Mouse (Mus musculus) embryonic facial prominence, embryonic 10.5 days (tissue): ENCODE results near the gene Zcchc4. TPM values are rescaled to one million over a fixed set of nuclear protein-coding genes. Genes with fewer than 3 reads are reported as not detected.

Experiments used
- DNase-seq: peaks from one replicate; pipeline ENCODE4 v3.0.0-alpha.2; 2017; ENCODE audit warnings: low spot score
- H3K27ac ChIP-seq: fragments of 300-500 bp; sonication (generic); replicated peaks from 2 replicates; pipeline ENCODE4 v1.5.1; 2016; ENCODE audit warnings: mild to moderate bottlenecking
- H3K27me3 ChIP-seq: fragments of 300-500 bp; sonication (generic); replicated peaks from 2 replicates; pipeline ENCODE4 v1.6.1; 2016; ENCODE audit warnings: low read depth, mild to moderate bottlenecking; ENCODE audit not compliant: poor library complexity, severe bottlenecking
- H3K36me3 ChIP-seq: fragments of 300-500 bp; sonication (generic); replicated peaks from 2 replicates; pipeline ENCODE4 v1.6.1; 2016; ENCODE audit warnings: mild to moderate bottlenecking, moderate library complexity
- H3K4me1 ChIP-seq: fragments of 300-500 bp; sonication (generic); 2 replicates; pipeline ENCODE4 v1.6.1; 2016
- H3K4me3 ChIP-seq: fragments of 300-500 bp; sonication (generic); 2 replicates; pipeline ENCODE4 v1.5.1; 2016; ENCODE audit warnings: mild to moderate bottlenecking, moderate library complexity
- H3K9me3 ChIP-seq: fragments of 300-500 bp; sonication (generic); 2 replicates; pipeline ENCODE4 v1.6.1; 2016; ENCODE audit warnings: mild to moderate bottlenecking
- WGBS: fragments of 180-500 bp; shearing (Covaris S2); methylation state at CpG from one replicate; pipeline ENCODE4 v1.1.7; 2016; 5-methylcytosine and 5-hydroxymethylcytosine counted together
- polyA plus RNA-seq: library from polyadenylated mRNA; unstranded; fragments of >200 nt; fragmentation: Nextera tagmentation; extraction: Ambion mirVana; gene quantifications from 2 replicates; pipeline ENCODE4 v1.2.1, GENCODE M21; 2016

Zcchc4 gene
- polyA plus RNA-seq, 1 experiment from 2014 or later = 22.6 TPM

DNA sequence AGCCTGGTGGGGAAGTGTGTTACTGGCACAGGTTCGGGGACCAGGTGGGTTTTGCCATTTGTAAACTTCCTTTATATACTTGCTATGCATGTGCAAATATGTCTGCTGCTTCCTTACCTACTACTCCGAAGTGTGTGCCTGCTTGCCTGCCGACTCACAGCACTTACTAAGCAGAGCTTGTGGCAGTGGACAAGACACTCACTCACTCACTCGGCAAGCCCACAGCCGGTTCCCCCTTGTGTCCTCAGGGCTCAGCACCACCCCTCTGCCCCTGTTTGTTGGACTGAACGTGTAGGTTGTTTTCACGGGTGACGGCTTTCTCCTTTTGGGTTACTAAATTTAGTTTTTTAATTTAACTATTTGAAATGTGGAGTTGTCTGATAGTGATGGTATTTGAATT is 31.1 kb downstream of the Zcchc4 start:
- H3K4me3 ChIP-seq = no peak overlapping the region
- H3K36me3 ChIP-seq = peaks cover 75% of the 10 kb centered on the region
- WGBS = 84% methylated on average over 8 of the region's 8 CpGs
- H3K4me1 ChIP-seq = peaks cover 6% of the 10 kb centered on the region; the same call in 1 of the 2 replicates
- no peak overlapping the region for H3K27ac ChIP-seq
- no peak for DNase-seq
- H3K27me3 ChIP-seq = no peaks in the 10 kb centered on the region
- no peaks in the 10 kb centered on the region for H3K9me3 ChIP-seq

DNA sequence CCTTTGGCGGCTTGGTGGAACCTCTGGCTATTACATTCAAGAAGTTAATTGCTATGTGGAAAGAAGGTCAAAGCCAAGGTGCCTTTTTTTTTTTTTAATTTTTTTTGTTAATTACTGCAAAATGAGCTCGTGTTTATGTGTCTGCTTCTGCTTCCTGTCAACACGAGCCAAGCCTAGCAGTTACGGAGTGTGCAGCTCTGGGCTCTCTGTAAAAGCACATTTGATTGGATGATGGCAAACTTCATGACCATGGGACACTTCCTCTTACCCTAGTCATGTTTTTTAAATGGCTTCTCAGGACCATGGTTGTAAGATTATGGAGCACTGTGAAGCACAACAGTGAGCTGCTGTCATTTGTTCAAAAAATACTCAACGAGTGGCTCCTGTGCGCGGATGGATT is 31.8 kb downstream of the Zcchc4 start:
- no peaks in the 10 kb centered on the region for H3K27me3 ChIP-seq
- peaks cover 6% of the 10 kb centered on the region; the same call in 1 of the 2 replicates for H3K4me1 ChIP-seq
- peaks cover 72% of the 10 kb centered on the region for H3K36me3 ChIP-seq
- 83% methylated on average over 7 of the region's 7 CpGs for WGBS
- H3K4me3 ChIP-seq = no peak overlapping the region
- no peak for DNase-seq
- no peaks in the 10 kb centered on the region for H3K9me3 ChIP-seq
- H3K27ac ChIP-seq = no peak overlapping the region

DNA sequence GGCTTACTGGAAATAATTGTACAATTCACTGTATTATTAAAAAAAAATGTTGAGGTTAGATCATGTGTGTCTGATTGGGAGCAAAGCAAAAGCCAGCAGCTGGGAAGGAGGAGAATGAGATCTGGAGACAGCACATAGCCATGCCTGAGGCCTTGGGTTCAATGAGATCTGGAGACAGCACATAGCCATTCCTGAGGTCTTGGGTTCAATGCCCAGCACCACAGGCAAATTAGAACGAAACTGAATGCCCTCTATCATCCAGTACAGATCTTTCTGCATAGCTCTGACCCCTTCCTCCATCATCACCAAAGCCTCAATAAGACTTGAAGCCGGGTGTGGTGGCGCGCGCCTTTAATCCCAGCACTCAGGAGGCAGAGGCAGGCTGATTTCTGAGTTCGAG is 35.2 kb downstream of the Zcchc4 start:
- WGBS = 93% methylated on average over 6 of the region's 6 CpGs
- no peak for DNase-seq
- H3K27ac ChIP-seq = no peak overlapping the region
- no peak overlapping the region for H3K4me3 ChIP-seq
- H3K4me1 ChIP-seq = peaks cover 6% of the 10 kb centered on the region; the same call in 1 of the 2 replicates
- no peaks in the 10 kb centered on the region for H3K9me3 ChIP-seq
- H3K27me3 ChIP-seq = no peaks in the 10 kb centered on the region
- H3K36me3 ChIP-seq = peaks cover 68% of the 10 kb centered on the region

DNA sequence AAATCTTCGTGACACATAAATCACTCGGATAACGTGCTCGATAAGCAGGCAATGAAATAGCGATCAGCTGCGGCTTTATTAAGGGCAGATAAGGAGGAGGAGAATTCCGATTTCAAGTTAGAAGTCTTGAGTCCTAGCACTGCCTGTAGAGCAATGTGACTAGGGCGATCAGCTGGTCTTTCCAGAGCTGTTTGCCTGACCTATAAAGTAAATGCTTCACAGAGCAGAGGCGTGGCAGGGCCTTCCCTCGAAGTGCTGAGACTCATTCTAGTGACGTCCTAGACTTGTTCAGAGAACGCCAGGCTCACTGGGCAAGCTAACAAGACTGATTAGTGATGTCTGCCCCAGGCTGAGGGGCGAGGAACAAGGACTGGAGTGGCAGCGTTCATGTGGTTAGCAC is 35.8 kb downstream of the Zcchc4 start:
- WGBS = 93% methylated on average over 14 of the region's 14 CpGs
- H3K27ac ChIP-seq = no peak overlapping the region
- peaks cover 3% of the 10 kb centered on the region; the same call in 1 of the 2 replicates for H3K4me1 ChIP-seq
- H3K9me3 ChIP-seq = no peaks in the 10 kb centered on the region
- no peaks in the 10 kb centered on the region for H3K27me3 ChIP-seq
- H3K4me3 ChIP-seq = no peak overlapping the region
- DNase-seq = no peak
- H3K36me3 ChIP-seq = peaks cover 63% of the 10 kb centered on the region

DNA sequence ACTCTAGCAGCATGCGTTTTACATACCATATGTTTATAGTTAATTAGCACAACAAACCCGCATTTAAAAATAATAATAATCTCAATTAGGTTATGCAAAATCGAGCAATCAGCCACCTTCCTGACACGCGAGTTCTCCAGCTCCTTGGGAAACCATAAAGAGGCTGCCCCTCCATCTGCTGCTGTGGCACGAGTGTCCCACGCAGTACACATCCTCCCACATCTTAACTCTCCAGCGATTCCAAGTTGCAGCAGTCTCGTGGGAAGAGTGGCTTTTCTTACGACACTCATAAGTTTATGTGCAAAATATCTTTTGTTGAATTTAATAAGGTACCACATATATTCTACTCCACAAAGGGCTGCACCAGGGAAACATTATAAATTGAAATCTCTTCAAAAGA is 37.2 kb downstream of the Zcchc4 start:
- Histone ChIP-seq H3K9me3 (no peaks in the 10 kb centered on the region), H3K4me3 (no peak overlapping the region), H3K36me3 (peaks cover 72% of the 10 kb centered on the region), H3K4me1 (0 out of 2 replicates have a peak, but pooled peaks cover under 1% of the 10 kb centered on the region), H3K27ac (no peak overlapping the region), H3K27me3 (no peaks in the 10 kb centered on the region)
- no peak for DNase-seq
- 94% methylated on average over 10 of the region's 10 CpGs for WGBS

- no peaks in the 10 kb centered on the region for H3K27me3 ChIP-seq
- H3K27ac ChIP-seq = no peak overlapping the region
- no peaks in the 10 kb centered on the region for H3K9me3 ChIP-seq
- no peak for DNase-seq
- 88% methylated on average over 7 of the region's 7 CpGs for WGBS
- H3K4me1 ChIP-seq = no peaks in the 10 kb centered on the region
- peaks cover 65% of the 10 kb centered on the region for H3K36me3 ChIP-seq
- no peak overlapping the region for H3K4me3 ChIP-seq
Measured at GRCm38 (mm10) chr5:52813312-52813711, 38.1 kb downstream of the Zcchc4 start.

GRCm38 (mm10) chr5:52818676-52819075 is 43.5 kb downstream of the Zcchc4 start:
- no peaks in the 10 kb centered on the region for H3K27me3 ChIP-seq
- 93% methylated on average over 7 of the region's 7 CpGs for WGBS
- DNase-seq = no peak
- no peak overlapping the region for H3K27ac ChIP-seq
- H3K9me3 ChIP-seq = no peaks in the 10 kb centered on the region
- H3K36me3 ChIP-seq = peaks cover 61% of the 10 kb centered on the region
- no peaks in the 10 kb centered on the region for H3K4me1 ChIP-seq
- H3K4me3 ChIP-seq = no peak overlapping the region

GRCm38 (mm10) chr5:52821691-52822090 is 46.5 kb downstream of the Zcchc4 start:
- DNase-seq = peak; percentile 45
- H3K4me3 ChIP-seq = no peak overlapping the region
- H3K36me3 ChIP-seq = peaks cover 58% of the 10 kb centered on the region
- no peaks in the 10 kb centered on the region for H3K4me1 ChIP-seq
- no peaks in the 10 kb centered on the region for H3K27me3 ChIP-seq
- no peaks in the 10 kb centered on the region for H3K9me3 ChIP-seq
- WGBS = 60% methylated on average over 3 of the region's 3 CpGs
- no peak overlapping the region for H3K27ac ChIP-seq

DNA sequence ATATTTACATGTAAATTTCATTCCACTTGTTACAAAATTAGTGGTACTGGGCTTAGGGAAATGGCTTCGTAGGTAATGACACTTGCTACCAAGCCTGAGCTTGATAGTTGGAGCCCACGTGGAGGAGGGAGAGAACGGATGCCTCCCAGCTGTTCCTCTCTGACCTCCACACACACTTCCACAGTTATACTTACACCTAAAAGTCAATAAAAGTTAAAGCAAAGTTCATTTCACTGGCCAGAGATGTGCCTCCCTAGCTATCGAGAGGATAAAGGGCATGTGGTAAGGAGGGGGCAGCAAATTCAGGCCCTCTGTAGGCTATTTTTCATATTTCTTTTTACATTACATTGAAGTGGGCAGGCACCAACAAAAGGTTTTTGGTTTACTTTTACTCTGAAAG is 52.7 kb downstream of the Zcchc4 start:
- peaks cover 2% of the 10 kb centered on the region; the same call in 1 of the 2 replicates for H3K4me1 ChIP-seq
- 88% methylated on average over 4 of the region's 4 CpGs for WGBS
- peaks cover 27% of the 10 kb centered on the region for H3K36me3 ChIP-seq
- no peak overlapping the region for H3K4me3 ChIP-seq
- DNase-seq = no peak
- H3K9me3 ChIP-seq = no peaks in the 10 kb centered on the region
- no peaks in the 10 kb centered on the region for H3K27me3 ChIP-seq
- H3K27ac ChIP-seq = no peak overlapping the region

GRCm38 (mm10) chr5:52833005-52833404 is 57.8 kb downstream of the Zcchc4 start:
- H3K27me3 ChIP-seq = no peaks in the 10 kb centered on the region
- peak overlapping the region; percentile 81 for H3K4me3 ChIP-seq
- H3K4me1 ChIP-seq = peaks cover 17% of the 10 kb centered on the region
- H3K36me3 ChIP-seq = peaks cover 24% of the 10 kb centered on the region
- DNase-seq = no peak
- H3K27ac ChIP-seq = peak overlapping the region; percentile 92
- H3K9me3 ChIP-seq = no peaks in the 10 kb centered on the region

GRCm38 (mm10) chr5:52833761-52834274 is 58.6 kb downstream of the Zcchc4 start, which contains the start of gene Anapc4:
Gene Anapc4 (plus strand): TSS chr5:52834012.
- H3K4me3 ChIP-seq = peak within 1 kb of the TSS; percentile 81
- H3K27me3 ChIP-seq = no peaks in the 10 kb centered on the region
- H3K27ac ChIP-seq = peak within 1 kb of the TSS; percentile 92
- peaks cover 17% of the 10 kb centered on the region for H3K4me1 ChIP-seq
- no peaks in the 10 kb centered on the region for H3K9me3 ChIP-seq
- peak; percentile 100 for DNase-seq
- H3K36me3 ChIP-seq = peaks cover 29% of the 10 kb centered on the region
- WGBS = under 1% methylated on average over 50 of the region's 50 CpGs

DNA sequence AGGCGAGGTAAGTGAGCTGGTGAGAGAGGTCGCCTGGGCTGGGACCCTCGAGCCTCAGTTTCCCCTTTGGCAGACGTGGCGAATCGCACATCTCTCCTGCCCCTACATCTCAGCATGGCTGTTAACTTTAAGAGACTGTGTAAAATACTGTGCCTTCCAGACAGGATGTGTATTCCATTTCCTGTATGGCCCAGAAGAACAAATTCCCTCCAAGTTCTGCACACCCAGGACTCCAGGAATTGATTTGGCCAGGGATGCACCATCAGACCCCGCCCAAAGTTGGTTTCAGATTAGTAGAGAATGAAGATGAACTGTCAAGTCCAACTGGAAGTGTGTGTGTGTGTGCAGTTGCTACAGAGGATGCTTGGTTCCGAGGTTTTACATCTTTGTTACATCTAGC is 59.2 kb downstream of the Zcchc4 start:
- 11% methylated on average over 8 of the region's 8 CpGs for WGBS
- H3K36me3 ChIP-seq = peaks cover 35% of the 10 kb centered on the region
- no peak for DNase-seq
- H3K4me3 ChIP-seq = peak overlapping the region; percentile 81
- H3K27ac ChIP-seq = peak overlapping the region; percentile 92
- no peaks in the 10 kb centered on the region for H3K27me3 ChIP-seq
- H3K9me3 ChIP-seq = no peaks in the 10 kb centered on the region
- peaks cover 17% of the 10 kb centered on the region for H3K4me1 ChIP-seq

GRCm38 (mm10) chr5:52844319-52844718 is 69.1 kb downstream of the Zcchc4 start:
- WGBS = 93% methylated on average over 7 of the region's 7 CpGs
- Histone ChIP-seq H3K36me3 (peaks cover 99% of the 10 kb centered on the region), H3K4me3 (no peak overlapping the region), H3K9me3 (no peaks in the 10 kb centered on the region), H3K27me3 (no peaks in the 10 kb centered on the region), H3K4me1 (no peaks in the 10 kb centered on the region), H3K27ac (no peak overlapping the region)
- no peak for DNase-seq
